Mouse (Mus musculus) bone marrow, adult 2 months (tissue): Measurements from ENCODE around the gene Ppp4r4. TPM values are rescaled to one million over a fixed set of nuclear protein-coding genes. Genes with fewer than 3 reads are reported as not detected.

Experiments
- H3K27ac ChIP-seq: fragments of 200-500 bp; 2 replicates; pipeline ENCODE4 v1.5.1; 2012; ENCODE audit warnings: low read depth, mild to moderate bottlenecking, control low read depth, inconsistent platforms, low read length; ENCODE audit not compliant: control insufficient read depth, poor library complexity, insufficient read depth
- H3K4me1 ChIP-seq: fragments of 200-500 bp; 2 replicates; pipeline ENCODE4 v1.6.1; 2011; ENCODE audit warnings: low read length; ENCODE audit not compliant: control insufficient read depth, insufficient read depth
- H3K4me3 ChIP-seq: fragments of 200-500 bp; replicated peaks from 2 replicates; pipeline ENCODE3; 2011; ENCODE audit warnings: mild to moderate bottlenecking, low read depth, low read length, control low read depth; ENCODE audit not compliant: control insufficient read depth
- CTCF ChIP-seq: fragments of 200-500 bp; IDR thresholded peaks from 2 replicates; pipeline ENCODE4 v1.5.1; 2011; ENCODE audit warnings: low read length, control low read depth; ENCODE audit not compliant: control insufficient read depth, insufficient read depth
- POLR2A ChIP-seq: fragments of 200-500 bp; IDR thresholded peaks from 2 replicates; pipeline ENCODE4 v1.6.1; 2011; ENCODE audit warnings: low read depth, mild to moderate bottlenecking, control low read depth, low read length, borderline replicate concordance; ENCODE audit not compliant: control insufficient read depth
- WGBS: fragments of 180-500 bp; shearing (Covaris S2); methylation state at CpG from one replicate; pipeline ENCODE4 v1.1.7; 2018; 5-methylcytosine and 5-hydroxymethylcytosine counted together
- polyA plus RNA-seq: library from polyadenylated mRNA; stranded (reverse); fragments of >200 nt; gene quantifications from 2 replicates; pipeline ENCODE4 v1.2.4, GENCODE M21; 2011; ENCODE audit warnings: low replicate concordance; ENCODE audit not compliant: missing spikeins, insufficient read depth, insufficient read length

Gene Ppp4r4
- polyA plus RNA-seq, 1 experiment = 0.62 TPM

DNA sequence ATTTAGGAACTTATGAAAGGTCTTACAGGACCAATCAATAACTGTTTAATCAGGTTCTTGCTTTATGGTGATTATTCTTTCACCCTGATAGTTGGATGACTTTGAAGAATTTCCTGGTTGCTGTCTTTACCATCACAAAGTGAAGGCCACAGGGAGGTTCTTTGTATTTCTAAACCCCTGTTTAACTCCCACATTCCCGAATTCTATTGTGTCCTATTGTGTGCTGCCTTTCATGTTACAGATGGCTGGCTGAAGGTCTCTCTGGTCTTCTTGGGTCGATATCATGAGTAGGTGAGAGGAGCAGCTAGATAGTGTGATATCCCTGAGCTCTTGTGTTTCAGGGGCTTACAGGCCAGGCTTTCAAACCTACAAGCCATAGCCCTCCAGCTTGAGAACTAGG, 15.4 kb downstream of the Ppp4r4 start:
- WGBS = 31% methylated on average over 2 of the region's 2 CpGs
- Histone ChIP-seq H3K27ac (no peak overlapping the region), H3K4me3 (no peak overlapping the region), H3K4me1 (no peaks in the 10 kb centered on the region)
- no peak for TF ChIP-seq CTCF
- no peak for TF ChIP-seq POLR2A

- no peak for TF ChIP-seq POLR2A
- TF ChIP-seq CTCF = no peak
- Histone ChIP-seq H3K27ac (no peak overlapping the region), H3K4me1 (no peaks in the 10 kb centered on the region), H3K4me3 (no peak overlapping the region)
- WGBS = 69% methylated on average over 4 of the region's 4 CpGs
Measured at GRCm38 (mm10) chr12:103548526-103548925, 16.4 kb downstream of the Ppp4r4 start.

DNA sequence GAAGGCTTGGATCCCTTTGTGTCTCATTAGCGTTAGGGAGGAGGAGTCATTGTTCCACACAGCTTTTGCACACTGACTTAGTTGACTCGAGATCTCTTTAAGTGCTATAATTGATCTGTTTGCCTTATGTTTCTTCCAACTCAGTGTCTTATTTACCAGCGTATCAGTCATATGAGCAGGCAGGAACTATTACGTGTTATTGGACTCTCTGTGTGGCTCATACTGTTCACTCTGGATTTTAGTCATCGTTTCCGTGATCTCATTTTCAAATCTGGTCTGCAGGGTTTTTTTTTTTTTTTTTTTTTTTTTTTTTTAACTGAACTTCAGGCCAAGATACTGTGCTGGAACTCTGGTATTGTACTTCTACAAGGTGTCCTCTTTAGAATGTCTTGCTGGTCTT, 18.0 kb downstream of the Ppp4r4 start:
- Histone ChIP-seq H3K4me1 (no peaks in the 10 kb centered on the region), H3K4me3 (no peak overlapping the region), H3K27ac (no peak overlapping the region)
- TF ChIP-seq POLR2A (no peak), CTCF (no peak)
- 78% methylated on average over 6 of the region's 6 CpGs for WGBS

DNA sequence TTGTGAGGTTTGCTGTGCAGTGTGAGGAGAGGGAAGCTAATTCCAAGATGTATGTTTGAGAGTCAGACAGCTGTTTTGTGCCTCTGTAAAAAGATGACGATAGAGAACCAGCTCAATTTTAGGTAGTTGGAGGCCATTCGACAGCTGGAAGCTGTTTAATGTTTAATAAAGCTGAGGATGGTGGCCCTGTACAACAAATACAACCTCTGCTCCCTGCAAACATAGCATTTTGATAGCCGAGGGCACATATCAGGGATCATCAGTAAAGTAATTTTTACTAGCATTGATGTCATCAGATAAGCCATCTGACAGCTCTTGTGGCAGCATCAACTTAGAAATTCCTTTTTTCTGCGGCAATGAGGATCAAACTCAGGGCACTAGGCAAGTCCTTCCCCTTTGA, 19.3 kb downstream of the Ppp4r4 start:
- WGBS = 66% methylated on average over 4 of the region's 4 CpGs
- TF ChIP-seq POLR2A (no peak), CTCF (no peak)
- Histone ChIP-seq H3K4me1 (no peaks in the 10 kb centered on the region), H3K4me3 (no peak overlapping the region), H3K27ac (no peak overlapping the region)

DNA sequence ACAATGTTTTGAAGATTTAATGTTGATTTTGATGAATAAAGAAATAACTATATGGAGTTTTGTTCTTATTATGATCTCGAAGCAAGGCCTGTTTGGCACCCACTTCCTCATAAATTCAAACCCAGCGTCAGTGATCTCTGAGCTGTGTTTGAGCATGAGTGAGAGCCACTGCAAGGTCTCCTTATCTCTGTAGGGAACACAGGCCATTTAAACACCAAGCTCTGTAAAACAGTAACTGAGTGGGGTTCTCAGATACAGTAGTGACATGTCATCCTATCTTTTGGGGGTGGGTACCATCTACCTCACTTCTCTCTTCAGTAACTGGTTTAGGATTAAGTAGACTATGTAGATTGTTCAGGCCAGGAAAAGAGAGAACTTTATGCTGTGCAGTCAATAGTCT, 20.4 kb downstream of the Ppp4r4 start:
- H3K27ac ChIP-seq = no peak overlapping the region
- H3K4me1 ChIP-seq = no peaks in the 10 kb centered on the region; the same call in 1 of the 2 replicates
- H3K4me3 ChIP-seq = no peak overlapping the region
- WGBS = 62% methylated on average over 2 of the region's 2 CpGs
- TF ChIP-seq CTCF (no peak), POLR2A (no peak)

DNA sequence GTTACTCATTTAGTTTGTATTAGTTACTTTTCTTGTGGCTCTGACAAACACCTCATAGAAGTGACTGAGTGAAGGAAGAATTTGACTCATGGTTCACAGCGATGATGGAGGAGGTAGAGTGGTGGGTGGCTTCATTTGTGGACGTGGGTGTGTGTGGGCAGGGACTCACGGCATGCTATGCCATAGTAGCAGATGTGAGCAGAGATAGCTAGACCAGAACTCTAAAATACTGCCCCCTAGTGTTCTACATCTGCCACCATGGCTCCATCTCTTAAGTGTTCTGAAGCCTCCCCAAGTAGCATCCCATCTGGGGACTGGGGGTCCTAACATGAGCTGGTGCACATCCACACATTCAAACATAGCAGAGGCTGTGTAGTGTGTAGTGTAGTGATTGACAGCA, 21.4 kb downstream of the Ppp4r4 start:
- no peak overlapping the region for H3K27ac ChIP-seq
- H3K4me1 ChIP-seq = no peaks in the 10 kb centered on the region; the same call in 1 of the 2 replicates
- TF ChIP-seq CTCF (no peak), POLR2A (no peak)
- 52% methylated on average over 3 of the region's 3 CpGs for WGBS
- no peak overlapping the region for H3K4me3 ChIP-seq

- WGBS = 73% methylated on average over 5 of the region's 5 CpGs
- TF ChIP-seq POLR2A = no peak
- TF ChIP-seq CTCF = no peak
Measured at GRCm38 (mm10) chr12:103556856-103557255, 24.8 kb downstream of the Ppp4r4 start.

DNA sequence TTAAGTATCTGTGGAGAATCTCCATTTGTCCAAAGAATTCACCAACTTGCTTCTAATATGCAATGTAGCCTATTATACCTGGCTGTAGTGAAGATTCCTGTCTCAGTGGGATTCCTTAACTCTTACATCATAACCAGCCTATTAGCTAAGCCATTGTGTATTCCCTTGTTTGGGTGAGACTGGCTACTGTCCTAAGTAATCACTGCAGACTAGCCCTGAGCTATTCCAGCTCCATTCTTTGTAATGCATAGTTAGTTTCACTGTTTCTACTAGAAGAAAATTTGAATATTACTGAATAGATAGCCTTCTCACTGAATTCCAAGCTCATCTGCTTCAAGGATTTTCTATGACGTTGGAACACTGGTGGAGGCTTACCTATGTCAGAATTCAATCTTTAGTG, 32.6 kb downstream of the Ppp4r4 start:
- no peak overlapping the region for H3K4me3 ChIP-seq
- 59% methylated on average over 1 of the region's 1 CpGs for WGBS
- no peak overlapping the region for H3K27ac ChIP-seq
- TF ChIP-seq CTCF = no peak
- no peak for TF ChIP-seq POLR2A
- no peaks in the 10 kb centered on the region for H3K4me1 ChIP-seq

More at GRCm38 (mm10) chr12:103556856-103557255, 24.8 kb downstream of the Ppp4r4 start:
- H3K4me1 ChIP-seq = no peaks in the 10 kb centered on the region; the same call in 1 of the 2 replicates
- no peak overlapping the region for H3K4me3 ChIP-seq
- no peak overlapping the region for H3K27ac ChIP-seq

DNA sequence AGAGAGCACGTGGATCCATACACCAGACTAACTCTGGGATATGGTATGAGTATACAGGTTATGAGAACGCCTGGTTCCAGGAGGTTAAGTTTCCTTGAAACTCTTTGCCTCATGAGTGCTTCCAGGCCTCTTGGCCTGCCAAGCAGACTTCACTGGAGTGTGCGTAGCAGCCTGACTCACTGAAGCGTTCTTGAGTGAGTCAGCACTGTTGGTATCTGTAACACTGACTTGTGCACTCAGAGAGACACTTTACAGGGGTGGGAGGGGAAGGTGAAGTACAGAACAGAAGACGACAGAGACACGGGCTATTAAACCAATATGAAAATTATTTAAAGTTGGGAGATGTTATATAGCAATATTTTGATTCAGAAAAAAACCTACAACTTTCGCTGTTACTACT, 33.1 kb downstream of the Ppp4r4 start:
- TF ChIP-seq POLR2A (no peak), CTCF (no peak)
- WGBS = 69% methylated on average over 7 of the region's 7 CpGs
- Histone ChIP-seq H3K4me3 (no peak overlapping the region), H3K4me1 (no peaks in the 10 kb centered on the region), H3K27ac (no peak overlapping the region; the same call in 1 of the 2 replicates)
